Mouse (Mus musculus): ENCODE results near the gene 4931422A03Rik.

Gene 4931422A03Rik

DNA sequence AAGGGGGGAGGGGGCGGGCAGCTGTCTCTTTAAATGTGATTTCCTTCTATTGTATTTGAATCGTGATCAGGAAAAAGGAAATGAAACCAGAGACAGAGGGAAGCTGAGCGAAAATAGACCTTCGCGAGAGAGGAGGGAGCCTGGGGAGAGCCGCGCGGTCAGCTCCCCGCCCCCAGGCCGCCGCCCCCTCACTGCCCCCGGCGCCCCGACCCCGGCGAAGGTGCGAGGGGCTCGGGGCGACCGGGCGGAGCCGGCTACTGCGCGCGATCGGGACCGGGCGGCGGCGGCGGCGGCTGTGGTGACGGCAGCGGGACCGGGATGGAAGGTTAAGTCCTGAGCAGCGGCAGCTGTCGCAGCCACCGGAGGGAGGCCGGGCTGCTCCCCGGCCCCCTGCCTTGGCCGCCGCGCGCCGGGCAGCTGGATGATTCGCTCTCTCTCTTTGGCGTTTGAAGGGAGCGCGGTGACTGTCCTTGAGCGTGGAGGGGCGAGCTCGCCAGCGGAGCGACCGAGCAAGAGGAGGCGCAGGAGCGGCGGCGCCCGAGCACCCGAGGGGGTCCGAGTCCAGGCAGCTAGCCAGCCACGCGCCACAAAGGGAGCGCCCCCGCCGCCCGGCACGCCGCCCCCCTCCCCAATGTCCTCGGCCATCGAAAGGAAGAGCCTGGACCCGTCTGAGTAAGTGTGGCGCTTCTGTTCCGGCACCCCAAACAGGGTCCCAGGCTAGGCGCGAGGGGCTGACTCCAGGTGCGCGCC, 57.9 kb downstream of the 4931422A03Rik start:
- DNase-seq (ENCODE audit: low spot score in 2 of 2) = no peak

DNA sequence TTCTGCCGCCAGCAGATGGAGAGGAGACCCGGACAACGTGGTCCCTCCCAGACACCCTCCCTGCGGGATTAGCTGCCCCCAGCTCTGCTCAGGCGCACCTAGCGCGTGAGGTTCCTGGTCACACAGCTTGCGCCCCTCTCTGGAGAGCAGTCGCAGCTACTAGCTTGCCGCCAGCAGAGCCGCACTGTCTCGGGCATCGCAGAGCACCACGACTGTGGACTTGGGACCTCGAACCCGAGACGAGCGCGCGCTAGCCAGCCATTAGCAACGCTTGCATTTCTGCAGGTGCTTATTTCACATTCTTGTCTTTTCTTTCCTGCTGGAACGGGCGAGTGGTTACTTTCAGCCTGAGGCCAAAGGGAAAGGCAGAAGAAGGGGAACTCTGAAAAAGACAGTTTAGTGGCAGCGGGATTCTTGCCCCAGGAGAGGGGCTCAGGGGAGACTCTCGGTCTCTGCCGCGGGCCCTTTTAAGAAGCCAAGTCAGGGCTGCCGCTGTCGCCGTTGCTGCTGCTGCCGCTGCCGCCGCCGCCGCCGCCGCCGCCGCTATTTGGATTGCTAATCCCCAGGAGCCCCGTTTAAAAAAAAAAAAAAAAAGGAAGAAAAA, 58.6 kb downstream of the 4931422A03Rik start:
- DNase-seq (ENCODE audit: low spot score in 2 of 2) = peak; percentile 34 to 43

DNA sequence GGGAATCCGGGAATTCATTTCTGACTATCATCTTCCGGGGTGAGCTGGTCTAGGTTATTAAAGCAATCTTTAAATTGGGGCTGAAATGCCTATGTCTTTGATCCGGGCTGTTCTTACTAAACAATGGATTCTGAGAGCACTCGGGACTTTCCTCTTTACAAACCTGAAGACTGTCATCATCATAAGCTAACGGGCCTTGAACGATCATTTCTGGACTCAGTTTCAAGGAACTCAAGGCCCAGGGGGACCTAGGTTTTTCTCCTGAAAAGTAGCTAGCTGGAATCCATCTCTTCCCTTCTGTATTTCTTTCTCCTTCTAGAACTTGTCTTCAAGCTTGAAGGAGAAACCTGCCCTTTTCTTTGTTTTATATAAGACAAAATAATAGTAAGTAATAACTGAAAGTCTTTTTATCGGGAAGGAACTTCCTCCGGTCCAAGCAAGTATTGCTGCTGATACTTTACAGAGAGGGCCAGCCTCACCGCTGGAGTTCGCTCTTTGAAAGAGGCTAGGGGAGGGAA, 59.2 kb downstream of the 4931422A03Rik start:
- no peak for DNase-seq (ENCODE audit: low spot score in 2 of 2)

DNA sequence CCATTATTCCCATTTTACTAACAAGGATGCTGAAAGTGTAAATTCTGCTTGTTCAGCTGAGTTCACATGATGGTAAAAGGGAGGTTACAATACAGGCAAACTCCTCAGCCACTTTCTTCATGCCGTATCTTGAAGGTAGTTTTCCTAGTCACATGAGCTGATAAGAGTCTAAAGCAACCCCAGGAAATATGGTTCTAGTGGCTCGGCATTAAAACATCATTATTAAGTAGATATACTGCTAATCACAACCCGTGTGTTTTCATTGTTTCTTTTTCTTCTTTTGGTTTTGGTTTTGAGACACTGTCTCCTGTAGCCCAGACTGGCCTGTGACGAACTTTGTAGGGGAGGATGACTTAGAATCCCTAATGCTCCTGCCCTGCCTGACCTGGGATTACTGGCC, 60.0 kb downstream of the 4931422A03Rik start:
- DNase-seq (ENCODE audit: low spot score in 2 of 2) = no peak

DNA sequence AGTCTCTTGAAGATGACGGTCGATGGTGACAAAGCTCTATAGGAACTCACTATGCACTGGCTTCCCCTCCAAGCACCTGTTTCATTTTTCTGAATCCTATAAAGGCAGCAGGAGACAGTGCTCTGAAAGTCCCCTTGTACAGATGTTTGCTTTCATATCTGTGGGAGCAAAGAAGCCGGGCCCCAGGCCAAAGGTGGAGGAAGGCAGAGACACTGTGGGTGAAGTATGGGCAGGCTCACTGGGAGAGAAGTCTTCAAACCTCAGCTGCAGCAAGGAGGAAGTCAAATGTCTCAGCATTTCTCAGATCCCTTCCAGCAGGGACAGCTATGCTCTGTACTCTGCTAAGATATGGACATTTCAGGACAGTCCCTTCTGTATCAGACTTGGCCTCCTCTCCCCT, 62.8 kb downstream of the 4931422A03Rik start:
- no peak for DNase-seq (ENCODE audit: low spot score in 2 of 2)

DNA sequence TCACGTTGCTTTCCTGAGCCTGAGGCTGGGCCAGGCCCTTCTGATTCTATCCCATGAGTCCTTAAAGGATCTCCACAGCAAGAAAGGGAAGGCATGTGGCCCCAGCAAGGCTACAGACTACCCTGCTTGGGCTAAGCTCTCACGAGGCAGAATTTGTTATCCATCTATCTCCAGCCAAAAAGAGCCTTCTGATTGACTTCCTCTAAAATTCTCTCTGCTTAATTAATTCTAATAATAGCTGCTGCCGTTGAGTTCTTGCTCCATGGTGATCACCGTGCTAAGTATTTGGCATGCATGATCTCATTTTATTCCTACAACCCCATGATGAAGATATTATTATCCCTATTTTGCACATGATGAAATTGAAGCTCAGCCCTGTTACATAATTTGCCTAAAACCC, 65.8 kb downstream of the 4931422A03Rik start:
- no peak for DNase-seq (ENCODE audit: low spot score in 2 of 2)

DNA sequence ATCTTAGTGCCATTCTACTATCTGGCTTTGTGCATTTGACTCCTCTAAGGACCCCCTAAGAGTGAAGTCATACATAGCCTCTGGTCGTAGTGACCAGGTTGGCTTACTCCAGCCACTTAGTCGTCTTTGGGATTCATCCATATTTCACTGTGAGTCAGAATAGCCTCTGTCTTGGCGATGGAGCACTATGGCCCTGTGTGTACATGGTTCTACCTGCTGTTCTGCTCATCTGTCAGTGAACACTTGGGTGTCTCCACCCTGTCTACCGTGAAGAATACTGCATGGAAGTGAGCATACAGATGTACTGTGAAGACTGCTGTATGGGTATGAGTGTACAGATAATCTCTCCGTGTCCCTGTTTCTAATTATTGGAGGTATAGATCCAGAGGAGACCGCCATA, 68.6 kb downstream of the 4931422A03Rik start:
- no peak for DNase-seq (ENCODE audit: low spot score in 2 of 2)

DNA sequence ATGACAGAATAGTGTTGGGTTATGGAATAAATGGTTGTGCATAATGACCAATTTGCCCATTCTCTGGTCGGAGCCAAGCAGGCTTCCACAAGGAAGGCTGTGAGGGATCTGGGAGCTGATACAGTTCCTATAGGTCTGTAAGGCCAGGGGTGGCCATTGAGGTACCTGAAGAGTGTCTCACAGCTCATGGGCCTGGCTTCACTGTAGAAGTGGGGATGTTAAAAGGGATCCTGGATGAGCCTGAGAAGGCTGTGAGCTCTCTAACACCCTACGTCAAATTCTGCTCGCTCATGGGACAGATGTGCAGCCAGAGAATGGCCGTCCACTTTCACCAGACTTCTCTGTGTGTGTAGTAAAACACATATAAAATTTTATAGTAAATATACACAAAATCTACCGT, 69.1 kb downstream of the 4931422A03Rik start:
- no peak for DNase-seq (ENCODE audit: low spot score in 2 of 2)

DNA sequence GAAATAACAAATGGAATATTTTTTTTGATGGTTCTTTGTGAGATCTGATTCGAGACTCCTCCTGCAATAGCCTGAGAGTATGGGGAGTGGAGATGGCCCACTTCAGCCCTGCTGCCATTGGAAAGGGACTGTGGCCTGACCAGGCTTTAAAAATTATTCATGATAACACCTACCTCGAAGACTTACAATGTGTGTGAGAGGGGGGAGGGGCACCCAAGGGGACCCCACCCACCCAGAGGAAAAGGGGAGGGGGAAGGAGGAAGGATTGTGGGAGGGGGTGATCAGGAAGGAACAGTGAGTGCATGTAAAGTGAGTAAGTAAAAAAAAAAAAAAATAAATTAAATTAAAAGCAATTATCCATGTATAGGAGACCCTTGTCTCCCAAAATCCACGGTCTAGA, 69.5 kb downstream of the 4931422A03Rik start:
- DNase-seq (ENCODE audit: low spot score in 2 of 2) = no peak

DNA sequence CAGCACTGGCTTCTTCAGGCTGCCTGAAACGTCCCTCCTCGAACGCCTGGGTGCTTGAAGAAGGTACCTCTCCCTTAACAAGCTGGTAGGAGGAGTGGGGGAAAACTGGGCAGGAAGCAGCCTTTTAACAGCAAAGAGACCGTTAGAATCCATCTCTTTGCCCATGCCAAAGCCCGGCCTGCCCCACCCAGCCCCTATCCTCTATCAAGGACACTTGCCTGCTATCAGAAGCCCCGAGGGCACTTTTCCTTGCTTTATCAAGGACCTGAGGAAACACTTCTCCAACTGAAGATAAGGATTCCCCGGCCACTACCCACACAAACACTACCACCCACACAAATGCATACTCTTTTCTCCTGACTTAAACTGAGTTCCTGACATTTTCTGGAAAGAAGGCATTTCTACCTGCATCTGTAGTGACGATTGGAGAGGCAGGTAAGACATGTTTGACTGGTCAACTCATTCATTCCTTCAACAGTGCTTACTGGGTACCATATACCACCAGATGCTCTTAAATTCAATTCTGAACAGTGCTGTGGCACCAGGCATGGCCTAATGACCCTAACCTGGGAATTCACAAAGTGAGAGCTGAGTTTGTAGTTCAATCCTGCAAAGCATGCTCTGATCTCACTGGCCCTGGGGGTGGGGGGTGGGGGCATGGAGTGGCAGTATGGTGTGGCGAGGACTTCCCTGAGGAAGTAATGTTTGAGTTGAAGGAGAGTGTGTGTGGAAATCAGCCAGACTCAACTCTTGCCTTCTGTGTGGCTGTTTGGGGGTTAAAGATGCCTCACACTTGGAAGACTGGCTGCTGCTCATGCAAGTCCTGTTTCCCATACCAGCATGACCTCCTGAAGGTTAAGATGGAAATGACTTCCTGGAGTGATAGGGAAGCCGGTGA, 70.3 kb downstream of the 4931422A03Rik start, which contains the start of gene Lmo2:
Gene Lmo2 (plus strand): TSS at position 338 of the 898 bp plus-strand sequence.
- no peak for DNase-seq (ENCODE audit: low spot score in 2 of 2)

DNA sequence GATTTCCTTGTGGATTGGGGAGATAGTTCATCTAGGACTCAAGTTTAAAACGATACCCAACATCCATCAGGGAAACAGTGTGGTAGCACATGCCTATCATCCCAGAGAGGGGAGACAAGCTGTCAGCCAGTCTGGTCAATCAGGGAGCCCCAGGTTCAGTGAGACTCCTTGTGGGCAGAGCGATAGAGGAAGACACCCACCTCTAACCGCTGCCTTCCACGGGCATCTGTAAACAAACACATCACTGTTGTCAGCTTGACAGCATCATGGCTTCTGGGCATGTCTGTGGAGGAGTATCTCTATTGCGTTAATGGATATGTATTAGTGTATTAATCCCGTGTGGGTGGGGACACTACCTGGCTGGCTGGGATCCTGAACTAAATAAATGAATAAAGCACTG, 71.3 kb downstream of the 4931422A03Rik start:
- DNase-seq (ENCODE audit: low spot score in 2 of 2) = no peak

DNA sequence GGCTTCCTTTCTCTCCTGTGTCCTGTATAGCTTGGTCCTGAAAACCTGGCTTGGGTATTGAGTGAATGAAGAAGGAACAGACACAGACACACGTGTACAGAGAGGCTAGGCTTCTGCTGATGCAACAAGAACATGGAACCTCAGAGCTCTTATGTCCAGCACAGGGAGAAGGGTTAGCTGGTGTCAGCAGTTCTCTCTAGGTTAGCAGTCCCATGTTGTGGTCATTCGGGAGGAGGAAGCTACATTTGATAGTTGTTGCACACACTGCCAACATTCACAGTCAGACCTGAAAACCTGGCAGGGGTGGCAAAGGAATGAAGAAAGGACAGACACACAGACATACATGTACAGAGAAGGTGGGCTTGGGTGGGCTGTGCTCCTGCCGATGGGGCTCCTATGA, 72.4 kb downstream of the 4931422A03Rik start:
- no peak for DNase-seq (ENCODE audit: low spot score in 2 of 2)

DNA sequence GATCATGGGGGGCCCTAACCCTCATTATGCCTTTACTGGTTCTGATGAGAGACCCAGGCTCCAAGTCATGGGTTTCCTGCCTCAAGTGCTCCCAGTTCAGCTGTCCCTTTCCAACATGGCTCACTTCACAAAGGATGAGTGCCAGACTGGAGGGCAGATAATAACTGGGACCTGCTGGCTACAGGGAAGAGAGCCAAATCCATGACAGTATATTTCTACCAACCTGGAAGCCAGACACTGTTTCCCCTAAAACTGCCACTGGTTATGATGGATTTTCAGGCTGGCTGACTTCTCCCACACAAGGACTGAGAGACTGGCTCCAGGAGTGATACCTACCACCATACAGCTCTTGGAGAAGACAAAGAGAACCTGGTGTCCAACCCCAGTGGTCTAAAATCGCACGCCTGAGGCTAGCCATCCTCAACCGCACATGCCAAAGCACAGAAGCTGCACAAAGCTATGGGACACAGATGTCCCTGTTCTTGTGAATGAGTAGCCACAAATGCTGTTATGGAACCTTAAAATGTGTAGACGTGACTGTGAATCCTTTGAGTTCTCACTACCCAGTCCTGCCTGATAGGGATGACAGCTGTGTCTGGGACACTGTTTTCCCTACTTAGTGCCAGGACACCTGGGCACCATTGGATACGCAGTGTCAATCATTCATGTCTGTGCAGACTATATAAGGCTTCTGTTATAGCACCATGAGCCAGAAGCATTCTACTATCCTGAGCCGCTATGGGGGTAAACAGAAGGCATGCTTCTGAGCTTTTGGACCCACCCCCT, 74.9 kb downstream of the 4931422A03Rik start:
- DNase-seq (ENCODE audit: low spot score in 2 of 2) = no peak

DNA sequence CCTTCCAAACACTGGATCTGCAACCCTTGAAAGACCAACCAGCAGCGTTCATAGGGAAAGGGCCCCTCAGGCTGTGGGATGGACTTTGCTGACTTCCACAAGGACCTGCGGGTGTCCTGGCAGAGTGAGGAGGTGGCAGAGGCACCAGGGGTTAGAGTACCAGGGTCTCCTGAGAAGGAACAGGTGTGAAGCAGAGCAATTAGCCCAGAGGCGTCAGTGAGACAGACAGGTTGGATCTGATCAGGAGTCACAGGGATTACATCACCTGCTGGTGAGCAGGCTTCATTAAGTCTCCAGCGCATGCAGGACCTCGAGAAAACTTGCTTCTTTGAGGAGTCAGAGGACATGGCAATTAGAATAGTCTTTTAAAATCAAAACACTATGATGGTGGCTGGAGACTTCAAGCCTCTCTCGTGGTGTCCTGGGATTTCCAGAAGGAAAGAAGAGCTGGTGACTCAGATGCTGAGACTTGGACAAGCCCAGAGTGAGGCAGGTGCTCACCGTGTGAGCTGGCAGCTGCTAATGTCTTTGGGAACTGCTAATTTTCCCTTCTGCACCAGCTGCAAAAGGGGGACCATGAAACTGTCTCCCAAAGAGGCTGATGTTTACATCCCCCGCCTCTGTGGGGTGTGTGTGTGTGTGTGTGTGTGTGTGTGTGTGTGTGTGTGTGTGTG, 80.0 kb downstream of the 4931422A03Rik start:
- no peak for DNase-seq (ENCODE audit: low spot score in 2 of 2)

DNA sequence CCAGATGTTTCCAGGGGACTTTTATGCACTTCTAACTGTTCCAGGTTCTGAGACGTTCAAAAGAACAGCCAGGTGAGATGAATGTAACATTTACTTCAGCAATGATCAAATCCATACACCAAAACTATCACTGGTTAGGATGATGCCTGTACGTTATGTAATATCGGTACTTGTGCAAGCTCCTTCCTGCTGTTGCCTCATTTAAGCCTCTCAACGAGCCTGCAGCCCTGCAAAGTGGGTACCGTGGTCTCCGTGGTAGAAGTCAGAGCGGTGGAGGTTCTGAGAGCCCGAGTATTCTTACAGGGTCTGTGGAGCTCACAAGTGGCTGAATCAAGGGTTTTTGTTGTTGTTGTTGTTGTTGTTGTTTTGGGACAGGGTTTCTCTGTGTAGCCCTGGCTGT, 81.3 kb downstream of the 4931422A03Rik start:
- DNase-seq (ENCODE audit: low spot score in 2 of 2) = no peak

DNA sequence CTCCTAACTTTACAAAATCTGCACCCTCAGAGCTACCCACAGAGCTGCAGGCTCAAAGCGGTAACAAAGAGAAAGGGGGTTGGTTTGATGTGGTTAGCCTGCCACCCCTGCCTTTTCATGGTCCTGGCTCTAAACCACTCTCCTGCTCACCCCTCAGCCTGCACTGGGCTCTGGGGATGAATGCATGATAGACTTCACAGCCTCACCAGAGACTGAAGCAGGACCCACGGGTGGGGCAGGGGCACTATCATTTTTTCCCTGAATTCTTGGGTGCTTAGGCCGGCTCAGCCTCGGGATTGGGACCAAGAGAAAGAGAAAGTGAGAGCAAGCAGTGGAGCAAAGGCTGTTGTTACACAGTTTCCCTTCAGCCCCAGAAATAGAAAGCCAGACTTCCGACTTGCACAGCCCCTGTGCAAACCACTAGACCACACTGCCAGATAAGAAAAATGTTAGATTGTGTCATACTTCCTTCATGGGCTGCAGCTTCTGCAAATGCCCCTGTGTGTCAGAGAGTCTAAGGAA, 82.5 kb downstream of the 4931422A03Rik start:
- no peak for DNase-seq (ENCODE audit: low spot score in 2 of 2)

DNA sequence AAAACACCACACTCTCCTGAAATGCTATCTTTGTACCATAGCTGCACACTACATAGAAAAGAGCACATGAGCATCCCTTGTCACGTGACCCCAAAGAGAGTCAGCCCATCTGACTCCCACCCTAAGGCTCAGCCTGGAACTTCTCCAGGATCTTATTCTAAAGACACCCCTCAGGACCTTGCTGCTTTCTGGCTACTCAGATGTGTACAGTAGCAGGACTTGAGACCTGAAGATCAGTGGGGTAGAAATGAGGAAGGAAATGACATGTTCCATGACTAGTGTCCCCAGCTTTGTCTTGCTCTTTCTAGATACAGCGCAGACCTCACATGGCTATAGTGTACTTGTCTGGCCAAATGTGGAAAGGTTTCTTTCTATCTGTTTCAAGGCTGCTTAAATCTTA, 83.3 kb downstream of the 4931422A03Rik start:
- no peak for DNase-seq (ENCODE audit: low spot score in 2 of 2)

DNA sequence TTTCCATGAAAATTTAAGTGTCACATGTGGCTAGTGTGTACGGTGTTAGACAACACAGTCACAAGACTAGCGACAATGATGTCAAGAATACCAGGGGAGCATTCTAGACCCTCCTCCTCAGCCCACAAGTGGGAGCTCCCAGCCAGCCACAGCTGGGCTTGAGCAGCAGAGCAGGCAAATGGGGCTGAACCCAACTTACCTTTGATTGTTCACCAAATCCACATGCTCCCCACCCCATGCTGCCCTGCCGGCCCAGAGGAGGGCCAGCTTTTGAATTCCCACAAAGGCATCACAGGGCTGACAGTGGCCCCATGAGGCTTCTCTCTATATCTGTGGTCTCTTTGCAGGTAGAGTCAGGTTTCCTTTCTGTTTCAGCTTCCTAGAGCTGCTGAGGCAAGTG, 87.1 kb downstream of the 4931422A03Rik start:
- no peak for DNase-seq (ENCODE audit: low spot score in 2 of 2)

DNA sequence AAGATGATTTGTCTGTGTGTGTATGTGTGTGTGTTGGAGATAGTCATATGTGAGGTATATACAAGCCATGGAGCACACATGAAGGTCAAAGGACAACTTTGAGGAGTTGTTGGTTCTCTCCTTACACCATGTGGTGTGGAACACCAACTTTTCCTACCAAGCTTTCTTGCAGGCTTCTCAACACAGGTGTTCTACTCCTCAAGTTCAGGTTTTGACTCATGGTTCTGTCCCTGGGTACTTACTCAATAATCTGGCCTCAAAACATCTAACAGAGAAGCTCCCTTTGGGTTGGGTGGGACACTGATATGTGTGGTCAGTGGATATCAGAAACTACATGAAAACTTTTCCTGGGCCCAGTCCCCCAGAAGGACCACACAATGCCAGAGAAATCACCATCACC, 89.2 kb downstream of the 4931422A03Rik start:
- DNase-seq (ENCODE audit: low spot score in 2 of 2) = no peak

DNA sequence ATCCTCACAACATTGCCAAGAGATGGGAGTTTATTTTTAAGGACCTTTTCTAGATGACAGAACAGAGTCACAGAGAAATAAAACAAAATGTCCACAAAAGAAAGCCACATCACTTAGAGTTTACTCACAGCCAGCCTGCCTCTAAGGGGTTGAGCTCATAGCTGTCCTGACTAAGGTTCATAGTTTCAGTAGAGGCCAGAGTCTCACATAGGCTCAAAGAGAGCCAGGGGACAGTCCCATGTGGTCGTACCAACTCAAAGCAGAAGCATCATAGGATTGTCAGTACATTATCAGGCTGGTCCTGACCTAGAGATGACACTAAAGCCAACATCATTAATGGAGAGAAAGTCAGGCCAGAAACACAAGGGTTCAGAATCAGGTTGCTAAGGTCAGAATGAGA, 89.6 kb downstream of the 4931422A03Rik start:
- DNase-seq (ENCODE audit: low spot score in 2 of 2) = no peak

DNA sequence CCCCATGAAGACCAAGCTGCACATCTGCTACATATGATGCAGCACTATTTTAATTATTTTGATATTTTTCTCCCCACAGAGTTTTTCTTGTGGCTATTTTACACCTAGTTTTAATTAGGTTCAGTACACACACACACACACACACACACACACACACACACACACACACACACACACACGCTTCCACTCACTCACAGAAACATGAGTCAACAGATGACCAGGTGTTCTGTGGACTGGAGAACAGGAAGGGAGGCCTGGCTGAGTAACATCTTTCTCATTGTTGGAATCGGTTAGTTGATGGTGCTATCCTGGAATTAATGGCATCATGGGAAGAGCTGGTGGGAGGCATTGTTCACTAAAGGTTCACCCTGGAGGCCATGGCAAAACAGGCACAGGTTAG, 90.5 kb downstream of the 4931422A03Rik start:
- no peak for DNase-seq (ENCODE audit: low spot score in 2 of 2)

All from right cerebral cortex, postnatal 36 days (tissue).